Mouse (Mus musculus): Measurements from ENCODE around the gene Ranbp9.

Gene Ranbp9

GRCm38 (mm10) chr13:43360534-43360933, 120.5 kb downstream of the Ranbp9 start:
- DNase-seq, result no peak

GRCm38 (mm10) chr13:43356346-43357125, 124.5 kb downstream of the Ranbp9 start:
- DNase-seq, result no peak

- DNase-seq, result no peak
Measured at GRCm38 (mm10) chr13:43354362-43354761, 126.7 kb downstream of the Ranbp9 start.

GRCm38 (mm10) chr13:43353356-43353755, 127.7 kb downstream of the Ranbp9 start:
- DNase-seq, result no peak
